Mouse (Mus musculus) neural tube, embryonic 15.5 days (tissue): Measurements from ENCODE around the gene Tes3-ps. TPM values are rescaled to one million over a fixed set of nuclear protein-coding genes. Genes with fewer than 3 reads are reported as not detected.

Experiments
- ATAC-seq: fragments of 200-750 bp; cut with Nextera tagmentation; 2 replicates; pipeline ENCODE4 v1.8.0; 2017; ENCODE audit warnings: mild to moderate bottlenecking, moderate TSS enrichment, moderate library complexity; ENCODE audit not compliant: low FRiP score
- H3K27ac ChIP-seq: fragments of 300-500 bp; sonication (generic); replicated peaks from 2 replicates; pipeline ENCODE4 v1.5.1; 2015; ENCODE audit warnings: mild to moderate bottlenecking, inconsistent platforms
- H3K27me3 ChIP-seq: fragments of 300-500 bp; sonication (generic); replicated peaks from 2 replicates; pipeline ENCODE4 v1.6.1; 2015; ENCODE audit warnings: inconsistent platforms
- H3K36me3 ChIP-seq: fragments of 300-500 bp; sonication (generic); 2 replicates; pipeline ENCODE4 v1.6.1; 2015; ENCODE audit warnings: inconsistent platforms
- H3K4me1 ChIP-seq: fragments of 300-500 bp; sonication (generic); 2 replicates; pipeline ENCODE4 v1.6.1; 2015; ENCODE audit warnings: inconsistent platforms
- H3K4me2 ChIP-seq: fragments of 300-500 bp; sonication (generic); 2 replicates; pipeline ENCODE4 v1.6.1; 2015; ENCODE audit warnings: inconsistent platforms, mild to moderate bottlenecking, moderate library complexity
- H3K4me3 ChIP-seq: fragments of 300-500 bp; sonication (generic); replicated peaks from 2 replicates; pipeline ENCODE4 v1.5.1; 2015; ENCODE audit warnings: mild to moderate bottlenecking, inconsistent platforms
- H3K9ac ChIP-seq: fragments of 300-500 bp; sonication (generic); replicated peaks from 2 replicates; pipeline ENCODE4 v1.6.1; 2015; ENCODE audit warnings: mild to moderate bottlenecking, inconsistent platforms
- H3K9me3 ChIP-seq: fragments of 300-500 bp; sonication (generic); replicated peaks from 2 replicates; pipeline ENCODE4 v1.6.1; 2016; ENCODE audit warnings: inconsistent platforms
- WGBS: fragments of 180-500 bp; shearing (Covaris S2); methylation state at CpG from one replicate; pipeline ENCODE4 v1.1.7; 2015; ENCODE audit warnings: mixed read lengths; 5-methylcytosine and 5-hydroxymethylcytosine counted together
- polyA plus RNA-seq: library from polyadenylated mRNA; unstranded; fragments of >200 nt; fragmentation: Nextera tagmentation; extraction: Ambion mirVana; gene quantifications from 2 replicates; pipeline ENCODE4 v1.2.1, GENCODE M21; 2015

The Tes3-ps gene
- 0.58 and 0.72 TPM in 2 replicates for polyA plus RNA-seq

GRCm38 (mm10) chr13:49492376-49493368 is at the start of gene Tes3-ps:
TSS of gene Tes3-ps (plus strand) at chr13:49493318.
- Histone ChIP-seq H3K27ac (no peak within 1 kb of the TSS), H3K36me3 (no peaks in the 10 kb centered on the region), H3K4me1 (no peaks in the 10 kb centered on the region), H3K9ac (no peak within 1 kb of the TSS), H3K9me3 (no peaks in the 10 kb centered on the region), H3K4me2 (no peak within 1 kb of the TSS), H3K27me3 (no peaks in the 10 kb centered on the region), H3K4me3 (no peak within 1 kb of the TSS)
- no peak for ATAC-seq
- 76% methylated on average over 6 of the region's 6 CpGs for WGBS

GRCm38 (mm10) chr13:49444451-49444850 is 48.7 kb upstream of the Tes3-ps start:
- no peaks in the 10 kb centered on the region for H3K9me3 ChIP-seq
- WGBS = 94% methylated on average over 6 of the region's 6 CpGs
- H3K36me3 ChIP-seq = peaks cover 39% of the 10 kb centered on the region
- H3K27me3 ChIP-seq = no peaks in the 10 kb centered on the region
- no peak overlapping the region for H3K4me3 ChIP-seq
- ATAC-seq = no peak
- no peak overlapping the region for H3K27ac ChIP-seq
- H3K4me1 ChIP-seq = no peaks in the 10 kb centered on the region
- no peak overlapping the region for H3K4me2 ChIP-seq
- no peak overlapping the region for H3K9ac ChIP-seq

GRCm38 (mm10) chr13:49449318-49449749 is 43.8 kb upstream of the Tes3-ps start:
- Histone ChIP-seq H3K4me2 (no peak overlapping the region), H3K27me3 (no peaks in the 10 kb centered on the region), H3K36me3 (peaks cover 42% of the 10 kb centered on the region), H3K9me3 (no peaks in the 10 kb centered on the region), H3K4me3 (no peak overlapping the region), H3K4me1 (no peaks in the 10 kb centered on the region), H3K9ac (no peak overlapping the region), H3K27ac (no peak overlapping the region)
- 44% methylated on average over 5 of the region's 5 CpGs for WGBS
- ATAC-seq = peak; percentile 88

GRCm38 (mm10) chr13:49460276-49460675 is 32.8 kb upstream of the Tes3-ps start:
- 89% methylated on average over 4 of the region's 4 CpGs for WGBS
- Histone ChIP-seq H3K9ac (no peak overlapping the region), H3K27me3 (no peaks in the 10 kb centered on the region), H3K9me3 (no peaks in the 10 kb centered on the region), H3K4me2 (no peak overlapping the region), H3K4me3 (no peak overlapping the region), H3K4me1 (no peaks in the 10 kb centered on the region), H3K27ac (peak overlapping the region; percentile 54), H3K36me3 (peaks cover 45% of the 10 kb centered on the region)
- no peak for ATAC-seq

GRCm38 (mm10) chr13:49460692-49461414 is 32.3 kb upstream of the Tes3-ps start:
- no peak overlapping the region for H3K4me2 ChIP-seq
- no peak for ATAC-seq
- H3K9me3 ChIP-seq = no peaks in the 10 kb centered on the region
- H3K36me3 ChIP-seq = peaks cover 50% of the 10 kb centered on the region
- H3K4me3 ChIP-seq = no peak overlapping the region
- H3K27ac ChIP-seq = peak overlapping the region; percentile 54
- H3K9ac ChIP-seq = no peak overlapping the region
- H3K4me1 ChIP-seq = no peaks in the 10 kb centered on the region
- 70% methylated on average over 5 of the region's 5 CpGs for WGBS
- no peaks in the 10 kb centered on the region for H3K27me3 ChIP-seq

GRCm38 (mm10) chr13:49461458-49462132 is 31.5 kb upstream of the Tes3-ps start:
- H3K27me3 ChIP-seq = no peaks in the 10 kb centered on the region
- WGBS = 76% methylated on average over 15 of the region's 15 CpGs
- peaks cover 51% of the 10 kb centered on the region for H3K36me3 ChIP-seq
- no peaks in the 10 kb centered on the region for H3K9me3 ChIP-seq
- ATAC-seq = no peak
- H3K4me2 ChIP-seq = no peak overlapping the region
- H3K4me3 ChIP-seq = no peak overlapping the region
- H3K9ac ChIP-seq = no peak overlapping the region
- peak overlapping the region; percentile 54 for H3K27ac ChIP-seq
- no peaks in the 10 kb centered on the region for H3K4me1 ChIP-seq

- H3K9me3 ChIP-seq = no peaks in the 10 kb centered on the region
- peaks cover 48% of the 10 kb centered on the region for H3K36me3 ChIP-seq
- no peaks in the 10 kb centered on the region for H3K4me1 ChIP-seq
- no peak overlapping the region for H3K4me3 ChIP-seq
- no peaks in the 10 kb centered on the region for H3K27me3 ChIP-seq
- no peak overlapping the region for H3K9ac ChIP-seq
- H3K27ac ChIP-seq = no peak overlapping the region
- 98% methylated on average over 2 of the region's 2 CpGs for WGBS
- no peak overlapping the region for H3K4me2 ChIP-seq
- ATAC-seq = no peak
Observed at GRCm38 (mm10) chr13:49462921-49463320, 30.2 kb upstream of the Tes3-ps start.

GRCm38 (mm10) chr13:49465875-49466274 is 27.2 kb upstream of the Tes3-ps start:
- no peak for ATAC-seq
- no peaks in the 10 kb centered on the region for H3K4me1 ChIP-seq

GRCm38 (mm10) chr13:49466393-49467075 is 26.6 kb upstream of the Tes3-ps start:
- no peak for ATAC-seq
- Histone ChIP-seq H3K4me2 (no peak overlapping the region), H3K9ac (no peak overlapping the region), H3K4me1 (no peaks in the 10 kb centered on the region), H3K9me3 (no peaks in the 10 kb centered on the region), H3K36me3 (peaks cover 34% of the 10 kb centered on the region), H3K4me3 (no peak overlapping the region), H3K27ac (no peak overlapping the region; the same call in 1 of the 2 replicates), H3K27me3 (no peaks in the 10 kb centered on the region)
- WGBS = 79% methylated on average over 11 of the region's 11 CpGs

More at GRCm38 (mm10) chr13:49465875-49466274, 27.2 kb upstream of the Tes3-ps start:
- Histone ChIP-seq H3K27me3 (no peaks in the 10 kb centered on the region), H3K27ac (no peak overlapping the region; the same call in 1 of the 2 replicates), H3K4me2 (no peak overlapping the region), H3K36me3 (peaks cover 34% of the 10 kb centered on the region), H3K9ac (no peak overlapping the region), H3K4me3 (no peak overlapping the region), H3K9me3 (no peaks in the 10 kb centered on the region)
- 97% methylated on average over 4 of the region's 4 CpGs for WGBS

GRCm38 (mm10) chr13:49467585-49467984 is 25.5 kb upstream of the Tes3-ps start:
- Histone ChIP-seq H3K4me3 (no peak overlapping the region), H3K9me3 (no peaks in the 10 kb centered on the region), H3K27me3 (no peaks in the 10 kb centered on the region), H3K36me3 (peaks cover 26% of the 10 kb centered on the region), H3K4me2 (no peak overlapping the region), H3K4me1 (no peaks in the 10 kb centered on the region), H3K27ac (no peak overlapping the region; the same call in 1 of the 2 replicates), H3K9ac (no peak overlapping the region)
- ATAC-seq = no peak
- WGBS = 75% methylated on average over 2 of the region's 2 CpGs

- Histone ChIP-seq H3K4me2 (no peak overlapping the region), H3K9me3 (no peaks in the 10 kb centered on the region), H3K27me3 (no peaks in the 10 kb centered on the region), H3K27ac (no peak overlapping the region), H3K4me3 (no peak overlapping the region), H3K9ac (no peak overlapping the region), H3K36me3 (peaks cover 19% of the 10 kb centered on the region), H3K4me1 (no peaks in the 10 kb centered on the region)
- 92% methylated on average over 5 of the region's 5 CpGs for WGBS
- no peak for ATAC-seq
Observed at GRCm38 (mm10) chr13:49469002-49469401, 24.1 kb upstream of the Tes3-ps start.
